Mouse (Mus musculus) liver, embryonic 15.5 days (tissue): Measurements from ENCODE around the gene Ndufb4. TPM values are rescaled to one million over a fixed set of nuclear protein-coding genes. Genes with fewer than 3 reads are reported as not detected.

Experiments
- ATAC-seq: fragments of 200-750 bp; cut with Nextera tagmentation; 2 replicates; pipeline ENCODE4 v1.8.0; 2017; ENCODE audit warnings: moderate number of reproducible peaks, mild to moderate bottlenecking, moderate library complexity; ENCODE audit not compliant: insufficient read depth
- H3K27ac ChIP-seq: fragments of 300-500 bp; sonication (generic); replicated peaks from 2 replicates; pipeline ENCODE4 v1.5.1; 2015; ENCODE audit warnings: mild to moderate bottlenecking, inconsistent platforms
- H3K27me3 ChIP-seq: fragments of 300-500 bp; sonication (generic); 2 replicates; pipeline ENCODE4 v1.6.1; 2015; ENCODE audit warnings: mild to moderate bottlenecking, inconsistent platforms
- H3K36me3 ChIP-seq: fragments of 300-500 bp; sonication (generic); replicated peaks from 2 replicates; pipeline ENCODE4 v1.6.1; 2015; ENCODE audit warnings: moderate library complexity, mild to moderate bottlenecking, inconsistent platforms
- H3K4me1 ChIP-seq: fragments of 300-500 bp; sonication (generic); replicated peaks from 2 replicates; pipeline ENCODE4 v1.6.1; 2015; ENCODE audit warnings: inconsistent platforms
- H3K4me2 ChIP-seq: fragments of 300-500 bp; sonication (generic); 2 replicates; pipeline ENCODE4 v1.6.1; 2015; ENCODE audit warnings: moderate library complexity, mild to moderate bottlenecking, inconsistent platforms
- H3K4me3 ChIP-seq: fragments of 300-500 bp; sonication (generic); replicated peaks from 2 replicates; pipeline ENCODE4 v1.5.1; 2015; ENCODE audit warnings: mild to moderate bottlenecking, inconsistent platforms
- H3K9ac ChIP-seq: fragments of 300-500 bp; sonication (generic); 2 replicates; pipeline ENCODE4 v1.6.1; 2015; ENCODE audit warnings: moderate library complexity, mild to moderate bottlenecking, inconsistent platforms
- H3K9me3 ChIP-seq: fragments of 300-500 bp; sonication (generic); replicated peaks from 2 replicates; pipeline ENCODE4 v1.6.1; 2016; ENCODE audit warnings: inconsistent platforms
- WGBS: fragments of 180-500 bp; shearing (Covaris S2); methylation state at CpG from one replicate; pipeline ENCODE4 v1.1.7; 2015; ENCODE audit warnings: mixed read lengths; ENCODE audit not compliant: insufficient replicate concordance; 5-methylcytosine and 5-hydroxymethylcytosine counted together
- polyA plus RNA-seq: library from polyadenylated mRNA; unstranded; fragments of >200 nt; fragmentation: Nextera tagmentation; extraction: Ambion mirVana; gene quantifications from 2 replicates; pipeline ENCODE4 v1.2.1, GENCODE M21; 2015

Gene Ndufb4
- polyA plus RNA-seq, 1 experiment from 2014 or later, result 31.8 TPM

DNA sequence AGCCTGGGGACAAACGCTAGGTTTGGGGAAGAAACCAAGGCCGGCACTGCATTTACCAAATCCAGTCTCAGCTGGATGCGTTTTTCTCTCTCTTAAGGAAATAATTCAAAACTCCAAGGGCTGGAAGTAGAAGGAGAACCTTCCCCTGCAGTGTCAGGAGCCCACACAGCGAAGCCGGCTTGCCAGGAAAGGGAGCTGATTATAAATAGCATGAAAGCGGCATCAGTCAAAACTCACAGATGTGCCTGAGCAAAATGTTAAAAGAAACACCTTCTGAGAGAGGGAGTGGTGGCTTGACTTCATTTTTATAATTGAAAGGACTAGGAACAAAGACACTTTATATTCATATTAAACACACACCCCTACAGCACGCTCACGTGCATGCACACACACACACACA lies 43.9 kb downstream of the Ndufb4 start:
- 71% methylated on average over 8 of the region's 8 CpGs for WGBS

DNA sequence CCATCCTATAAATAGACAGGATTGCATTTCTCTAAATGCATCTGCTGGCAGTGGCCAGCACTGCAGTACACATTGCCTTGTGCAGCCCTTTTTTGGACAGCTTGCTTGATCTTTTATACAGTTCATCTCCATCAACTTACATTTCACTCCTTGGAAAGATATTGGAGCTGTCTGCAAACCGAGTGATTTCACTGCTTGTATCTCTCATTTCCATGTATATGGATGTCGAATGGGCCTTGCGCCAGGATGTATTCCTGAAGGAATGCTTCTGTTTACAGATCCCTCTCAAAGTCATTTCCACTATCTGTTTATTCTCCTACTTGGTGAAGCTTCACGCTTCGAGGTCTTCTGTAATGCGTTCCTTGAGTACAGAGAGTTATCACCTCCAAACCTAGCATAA lies 50.0 kb downstream of the Ndufb4 start:
- Histone ChIP-seq H3K9ac (no peak overlapping the region), H3K27me3 (no peaks in the 10 kb centered on the region), H3K4me1 (no peaks in the 10 kb centered on the region), H3K4me3 (no peak overlapping the region), H3K9me3 (no peaks in the 10 kb centered on the region), H3K36me3 (no peaks in the 10 kb centered on the region), H3K27ac (no peak overlapping the region), H3K4me2 (no peak overlapping the region)
- ATAC-seq, result no peak
- whole genome bisulfite sequencing, result 70% methylated on average over 6 of the region's 6 CpGs

More for the DNA sequence above, 43.9 kb downstream of the Ndufb4 start:
- Histone ChIP-seq H3K27me3 (no peaks in the 10 kb centered on the region), H3K9me3 (no peaks in the 10 kb centered on the region), H3K27ac (no peak overlapping the region), H3K4me3 (no peak overlapping the region), H3K4me1 (no peaks in the 10 kb centered on the region), H3K36me3 (0 out of 2 replicates have a peak, but pooled peaks cover 3% of the 10 kb centered on the region), H3K9ac (no peak overlapping the region), H3K4me2 (no peak overlapping the region)
- no peak for ATAC-seq

DNA sequence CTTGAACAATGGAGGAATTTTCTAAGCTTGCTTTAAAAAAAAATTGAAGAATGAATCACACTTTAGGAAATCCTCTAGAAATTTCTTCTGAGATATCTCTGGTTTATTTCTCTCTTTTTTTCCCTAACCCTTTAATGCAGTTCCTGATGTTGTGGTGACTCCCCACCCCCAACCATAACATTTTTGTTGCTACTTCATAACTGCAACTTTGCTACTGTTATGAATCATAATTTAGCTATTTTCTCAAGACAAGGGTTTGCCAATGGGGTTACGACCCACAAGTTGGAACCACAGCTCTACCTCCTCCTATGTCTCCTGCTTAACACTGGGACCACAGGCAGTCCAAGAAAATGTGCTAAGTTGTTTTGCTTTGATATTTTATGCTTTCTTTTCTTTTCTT lies 50.8 kb downstream of the Ndufb4 start:
- Histone ChIP-seq H3K4me1 (no peaks in the 10 kb centered on the region), H3K9me3 (no peaks in the 10 kb centered on the region), H3K27me3 (no peaks in the 10 kb centered on the region), H3K9ac (no peak overlapping the region), H3K4me2 (no peak overlapping the region), H3K36me3 (no peaks in the 10 kb centered on the region), H3K4me3 (no peak overlapping the region), H3K27ac (no peak overlapping the region)
- no peak for ATAC-seq
- 76% methylated on average over 1 of the region's 1 CpGs for WGBS

DNA sequence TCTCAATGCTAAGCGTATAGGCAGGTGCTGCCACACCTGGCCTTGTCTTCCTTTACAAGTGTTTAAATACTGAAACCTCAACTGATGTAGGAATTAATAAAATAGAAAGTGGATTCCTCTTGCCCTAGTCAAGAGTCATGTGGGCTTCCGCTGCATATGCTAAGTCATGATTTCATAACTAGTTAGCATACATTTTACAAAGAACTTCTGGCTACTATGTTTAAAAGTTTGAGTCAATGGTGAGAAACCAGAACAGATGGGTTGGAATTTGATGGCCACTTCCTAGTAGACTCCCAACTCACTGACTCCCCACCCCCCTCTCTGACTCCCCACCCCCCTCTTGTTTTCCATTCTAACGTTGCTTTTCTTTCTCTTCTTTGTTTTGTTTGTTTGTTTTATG lies 54.9 kb downstream of the Ndufb4 start:
- no peak overlapping the region for H3K9ac ChIP-seq
- 54% methylated on average over 3 of the region's 3 CpGs for WGBS
- no peak for ATAC-seq

DNA sequence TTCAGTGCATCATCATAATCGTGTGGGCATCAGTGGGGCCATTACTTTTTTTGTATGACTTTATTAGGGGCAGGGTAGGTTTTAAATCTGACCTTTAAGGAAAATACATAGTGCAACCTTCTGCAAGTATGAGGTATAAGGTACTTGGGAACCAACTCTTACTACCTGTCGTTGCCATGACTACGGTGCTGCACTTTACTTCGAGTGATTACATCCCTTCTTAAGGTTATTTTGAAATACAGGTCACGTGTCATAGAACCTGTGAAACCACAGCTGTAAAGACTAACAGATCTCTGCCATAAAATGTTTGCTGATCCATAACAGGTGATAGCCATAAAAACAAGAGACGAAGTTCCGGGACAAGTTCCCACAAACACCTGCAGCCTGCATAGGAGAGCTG lies 55.8 kb downstream of the Ndufb4 start:
- no peaks in the 10 kb centered on the region for H3K27me3 ChIP-seq
- H3K9me3 ChIP-seq, result no peaks in the 10 kb centered on the region
- H3K4me1 ChIP-seq, result no peaks in the 10 kb centered on the region
- no peak overlapping the region for H3K9ac ChIP-seq
- H3K27ac ChIP-seq, result no peak overlapping the region
- 73% methylated on average over 7 of the region's 7 CpGs for WGBS
- H3K4me3 ChIP-seq, result no peak overlapping the region
- no peaks in the 10 kb centered on the region for H3K36me3 ChIP-seq
- H3K4me2 ChIP-seq, result no peak overlapping the region
- no peak for ATAC-seq

More for the DNA sequence above, 54.9 kb downstream of the Ndufb4 start:
- Histone ChIP-seq H3K9me3 (no peaks in the 10 kb centered on the region), H3K4me1 (no peaks in the 10 kb centered on the region), H3K4me3 (no peak overlapping the region), H3K27me3 (no peaks in the 10 kb centered on the region), H3K4me2 (no peak overlapping the region), H3K27ac (no peak overlapping the region), H3K36me3 (no peaks in the 10 kb centered on the region)

DNA sequence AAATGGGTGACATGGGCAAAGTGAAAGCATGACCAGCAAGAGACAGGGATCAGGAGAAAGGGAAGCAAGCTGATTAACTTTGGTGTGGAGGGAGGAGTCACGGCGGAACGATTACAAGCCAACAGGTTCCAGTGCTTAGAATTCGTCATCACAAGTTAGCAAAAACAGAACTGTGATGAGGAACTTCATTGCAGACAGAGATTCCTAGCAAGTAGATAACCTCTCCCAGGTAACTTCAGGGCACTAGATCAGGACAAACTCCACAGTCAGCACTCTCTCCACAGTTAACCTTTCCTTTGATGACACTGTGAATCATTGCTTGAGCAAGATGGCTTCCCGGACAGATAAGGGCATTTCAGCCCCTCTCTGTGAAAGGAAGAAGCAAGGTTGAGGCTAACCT lies 56.8 kb downstream of the Ndufb4 start:
- no peak overlapping the region for H3K9ac ChIP-seq
- ATAC-seq, result no peak
- no peak overlapping the region for H3K27ac ChIP-seq
- no peak overlapping the region for H3K4me2 ChIP-seq
- H3K27me3 ChIP-seq, result no peaks in the 10 kb centered on the region
- WGBS, result 51% methylated on average over 5 of the region's 5 CpGs
- H3K4me3 ChIP-seq, result no peak overlapping the region
- no peaks in the 10 kb centered on the region for H3K4me1 ChIP-seq
- no peaks in the 10 kb centered on the region for H3K9me3 ChIP-seq
- H3K36me3 ChIP-seq, result no peaks in the 10 kb centered on the region; the same call in 1 of the 2 replicates

Other genes with a start within 250 kb of the Ndufb4 start
- 7.3 and 7.6 TPM in 2 replicates for gene Gtf2e1, start 114.7 kb downstream of the Ndufb4 start, polyA plus RNA-seq
- 12.8 and 13.7 TPM in 2 replicates for gene Rabl3, start 114.6 kb downstream of the Ndufb4 start, polyA plus RNA-seq
- 42.0 and 46.9 TPM in 2 replicates for gene Hgd, start 74.3 kb downstream of the Ndufb4 start, polyA plus RNA-seq
- gene Fstl1, start 122.4 kb upstream of the Ndufb4 start, polyA plus RNA-seq, result 18.7 and 18.8 TPM in 2 replicates
- 0.09 TPM in 1 of 2 replicates, not detected in the other for gene Gm36028, start 206.7 kb upstream of the Ndufb4 start, polyA plus RNA-seq
- 12.0 TPM in 2 replicates for gene Lrrc58, start 213.9 kb upstream of the Ndufb4 start, polyA plus RNA-seq